Mouse (Mus musculus): ENCODE results near the gene Slc5a1. TPM values are rescaled to one million over a fixed set of nuclear protein-coding genes. Genes with fewer than 3 reads are reported as not detected.

Gene Slc5a1
- polyA plus RNA-seq, 1 experiment, result not detected

- H3K4me3 ChIP-seq (ENCODE audit: insufficient read depth, low read depth, low read length), result no peak overlapping the region
- H3K27ac ChIP-seq (ENCODE audit: insufficient read depth, low read depth, low read length), result no peak overlapping the region
- H3K4me1 ChIP-seq (ENCODE audit: control insufficient read depth, insufficient read depth, low read length), result no peaks in the 10 kb centered on the region
- WGBS, result 54% methylated on average over 1 of the region's 1 CpGs
- TF ChIP-seq POLR2A (IDR thresholded peaks at IDR 0.05; ENCODE audit: insufficient read depth, low read depth, low read length) (no peak), CTCF (IDR thresholded peaks at IDR 0.05; ENCODE audit: insufficient read depth, low read depth, low read length) (no peak)
These were observed 857 bp downstream of the Slc5a1 start for GRCm38 (mm10) chr5:33104876-33105275.

- H3K4me3 ChIP-seq (ENCODE audit: insufficient read depth, low read depth, low read length), result no peak overlapping the region
- H3K4me1 ChIP-seq (ENCODE audit: control insufficient read depth, insufficient read depth, low read length), result no peaks in the 10 kb centered on the region
- H3K27ac ChIP-seq (ENCODE audit: insufficient read depth, low read depth, low read length), result no peak overlapping the region
- 88% methylated on average over 6 of the region's 6 CpGs for WGBS
- no peak for TF ChIP-seq POLR2A (IDR thresholded peaks at IDR 0.05; ENCODE audit: insufficient read depth, low read depth, low read length)
- no peak for TF ChIP-seq CTCF (IDR thresholded peaks at IDR 0.05; ENCODE audit: insufficient read depth, low read depth, low read length)
These were observed 1.6 kb downstream of the Slc5a1 start for GRCm38 (mm10) chr5:33105660-33106059.

DNA sequence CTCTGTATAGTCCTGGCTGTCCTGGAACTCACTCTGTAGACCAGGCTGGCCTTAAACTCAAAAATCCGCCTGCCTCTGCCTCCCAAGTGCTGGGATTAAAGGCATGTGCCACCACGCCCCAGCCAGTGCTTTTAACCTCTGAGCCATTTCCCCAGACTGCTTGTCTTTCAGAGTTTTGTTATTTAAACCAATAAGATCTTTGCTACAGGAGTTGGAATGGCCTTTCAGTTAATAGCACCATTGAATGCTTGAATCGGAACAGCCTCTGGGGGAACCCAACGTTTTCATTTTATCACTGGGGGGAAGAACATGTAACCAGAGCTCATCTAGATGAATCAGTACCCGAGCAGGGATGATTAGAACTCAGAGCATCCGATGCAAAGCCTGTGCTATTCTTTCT is 3.0 kb downstream of the Slc5a1 start:
- Histone ChIP-seq H3K27ac (ENCODE audit: insufficient read depth, low read depth, low read length) (no peak overlapping the region), H3K4me1 (ENCODE audit: control insufficient read depth, insufficient read depth, low read length) (no peaks in the 10 kb centered on the region), H3K4me3 (ENCODE audit: insufficient read depth, low read depth, low read length) (no peak overlapping the region)
- WGBS, result 76% methylated on average over 6 of the region's 6 CpGs
- TF ChIP-seq CTCF (IDR thresholded peaks at IDR 0.05; ENCODE audit: insufficient read depth, low read depth, low read length) (no peak), POLR2A (IDR thresholded peaks at IDR 0.05; ENCODE audit: insufficient read depth, low read depth, low read length) (no peak)

GRCm38 (mm10) chr5:33107778-33108405 is 3.9 kb downstream of the Slc5a1 start:
- WGBS, result 59% methylated on average over 14 of the region's 14 CpGs
- Histone ChIP-seq H3K4me3 (ENCODE audit: insufficient read depth, low read depth, low read length) (no peak overlapping the region), H3K27ac (ENCODE audit: insufficient read depth, low read depth, low read length) (no peak overlapping the region), H3K4me1 (ENCODE audit: control insufficient read depth, insufficient read depth, low read length) (no peaks in the 10 kb centered on the region)
- TF ChIP-seq CTCF (IDR thresholded peaks at IDR 0.05; ENCODE audit: insufficient read depth, low read depth, low read length) (no peak), POLR2A (IDR thresholded peaks at IDR 0.05; ENCODE audit: insufficient read depth, low read depth, low read length) (no peak)

DNA sequence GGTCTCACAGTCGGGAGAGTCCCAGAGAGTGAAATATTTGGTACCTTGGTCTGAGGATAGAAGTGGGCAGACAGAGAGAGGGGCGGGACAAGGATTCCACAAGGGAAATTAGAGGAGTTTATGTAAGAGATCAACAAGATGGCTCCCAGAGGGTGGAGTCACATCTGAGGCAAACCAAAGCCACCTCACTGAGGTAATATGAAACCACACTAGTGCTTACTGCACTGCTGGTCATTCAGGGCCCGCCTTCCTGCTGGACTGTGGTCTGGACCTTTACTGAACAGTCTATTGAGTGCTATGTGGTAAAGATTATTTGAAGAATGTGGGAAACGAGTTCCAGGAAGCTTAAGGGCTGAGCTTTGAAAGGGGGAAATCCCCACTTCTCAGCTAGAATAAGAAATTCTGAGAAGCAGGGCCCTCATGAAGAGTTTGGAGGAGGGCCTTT is 17.9 kb downstream of the Slc5a1 start:
- Histone ChIP-seq H3K4me1 (ENCODE audit: control insufficient read depth, insufficient read depth, low read length) (no peaks in the 10 kb centered on the region), H3K27ac (ENCODE audit: insufficient read depth, low read depth, low read length) (no peak overlapping the region), H3K4me3 (ENCODE audit: insufficient read depth, low read depth, low read length) (no peak overlapping the region)
- 61% methylated on average over 4 of the region's 4 CpGs for WGBS
- TF ChIP-seq CTCF (IDR thresholded peaks at IDR 0.05; ENCODE audit: insufficient read depth, low read depth, low read length), result no peak
- no peak for TF ChIP-seq POLR2A (IDR thresholded peaks at IDR 0.05; ENCODE audit: insufficient read depth, low read depth, low read length)

GRCm38 (mm10) chr5:33123658-33124057 is 19.6 kb downstream of the Slc5a1 start:
- no peaks in the 10 kb centered on the region for H3K4me1 ChIP-seq (ENCODE audit: control insufficient read depth, insufficient read depth, low read length)
- 75% methylated on average over 3 of the region's 3 CpGs for WGBS
- no peak for TF ChIP-seq CTCF (IDR thresholded peaks at IDR 0.05; ENCODE audit: insufficient read depth, low read depth, low read length)
- TF ChIP-seq POLR2A (IDR thresholded peaks at IDR 0.05; ENCODE audit: insufficient read depth, low read depth, low read length), result no peak
- no peak overlapping the region for H3K4me3 ChIP-seq (ENCODE audit: insufficient read depth, low read depth, low read length)
- no peak overlapping the region for H3K27ac ChIP-seq (ENCODE audit: insufficient read depth, low read depth, low read length)

GRCm38 (mm10) chr5:33125318-33125717 is 21.3 kb downstream of the Slc5a1 start:
- 87% methylated on average over 4 of the region's 4 CpGs for WGBS
- TF ChIP-seq CTCF (IDR thresholded peaks at IDR 0.05; ENCODE audit: insufficient read depth, low read depth, low read length), result no peak
- TF ChIP-seq POLR2A (IDR thresholded peaks at IDR 0.05; ENCODE audit: insufficient read depth, low read depth, low read length), result no peak
- Histone ChIP-seq H3K4me1 (ENCODE audit: control insufficient read depth, insufficient read depth, low read length) (no peaks in the 10 kb centered on the region), H3K27ac (ENCODE audit: insufficient read depth, low read depth, low read length) (no peak overlapping the region), H3K4me3 (ENCODE audit: insufficient read depth, low read depth, low read length) (no peak overlapping the region)

GRCm38 (mm10) chr5:33134132-33134531 is 30.1 kb downstream of the Slc5a1 start:
- WGBS, result 91% methylated on average over 4 of the region's 4 CpGs
- TF ChIP-seq CTCF (IDR thresholded peaks at IDR 0.05; ENCODE audit: insufficient read depth, low read depth, low read length), result no peak
- TF ChIP-seq POLR2A (IDR thresholded peaks at IDR 0.05; ENCODE audit: insufficient read depth, low read depth, low read length), result no peak

DNA sequence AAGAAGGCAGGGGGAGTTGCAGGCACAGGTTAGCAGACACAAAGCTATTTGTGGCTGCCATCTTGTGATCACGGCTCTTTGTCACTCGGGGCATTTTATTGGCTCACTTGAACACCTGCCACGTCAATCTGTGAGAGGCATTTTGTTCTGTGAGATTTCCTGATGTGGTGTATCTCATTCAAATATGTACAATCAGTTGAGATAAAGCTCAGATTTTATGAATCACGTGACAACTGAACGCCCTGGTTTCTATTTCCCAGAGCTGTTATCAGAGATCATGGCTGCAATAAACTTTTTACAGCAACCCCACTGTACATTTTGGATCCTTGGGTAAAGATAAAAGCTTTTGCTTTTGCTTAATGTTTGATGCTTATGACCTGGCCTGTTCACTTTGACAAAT is 31.6 kb downstream of the Slc5a1 start:
- Histone ChIP-seq H3K4me3 (ENCODE audit: insufficient read depth, low read depth, low read length) (no peak overlapping the region), H3K27ac (ENCODE audit: insufficient read depth, low read depth, low read length) (no peak overlapping the region), H3K4me1 (ENCODE audit: control insufficient read depth, insufficient read depth, low read length) (no peaks in the 10 kb centered on the region)
- 91% methylated on average over 5 of the region's 5 CpGs for WGBS
- TF ChIP-seq POLR2A (IDR thresholded peaks at IDR 0.05; ENCODE audit: insufficient read depth, low read depth, low read length), result no peak
- TF ChIP-seq CTCF (IDR thresholded peaks at IDR 0.05; ENCODE audit: insufficient read depth, low read depth, low read length), result no peak

More at GRCm38 (mm10) chr5:33134132-33134531, 30.1 kb downstream of the Slc5a1 start:
- Histone ChIP-seq H3K4me1 (ENCODE audit: control insufficient read depth, insufficient read depth, low read length) (no peaks in the 10 kb centered on the region), H3K4me3 (ENCODE audit: insufficient read depth, low read depth, low read length) (no peak overlapping the region), H3K27ac (ENCODE audit: insufficient read depth, low read depth, low read length) (no peak overlapping the region)
